Mouse (Mus musculus) layer of hippocampus, adult 18-20 months (tissue): Measurements from ENCODE around the gene Uchl5. TPM values are rescaled to one million over a fixed set of nuclear protein-coding genes. Genes with fewer than 3 reads are reported as not detected.
A peak's percentile ranks its signal among the peaks of the same experiment; 100 is the strongest.

ENCODE experiments used
- DNase-seq, 2 experiments: peaks; one replicate each; pipeline ENCODE4 v3.0.0; 2022; ENCODE audit warnings: low spot score in 2 of 2
- total RNA-seq, 2 experiments: library from RNA; stranded (reverse); gene quantifications; 2 replicates each; pipeline ENCODE4 v1.2.3; 2021

Uchl5 gene
- total RNA-seq, 2 experiments from 2014 or later: 36.9 to 38.6 TPM

GRCm38 (mm10) chr1:143788584-143789227 is 11.6 kb downstream of the Uchl5 start:
- DNase-seq: no peak

- DNase-seq: peak in 1 of 2 experiments; percentile 80
Observed at GRCm38 (mm10) chr1:143803537-143803936, 26.5 kb downstream of the Uchl5 start.

GRCm38 (mm10) chr1:143809062-143809461 is 32.0 kb downstream of the Uchl5 start:
- DNase-seq: no peak

- DNase-seq: peak; percentile 44 to 82
Observed at GRCm38 (mm10) chr1:143813676-143814360, 36.7 kb downstream of the Uchl5 start.

GRCm38 (mm10) chr1:143820096-143820877 is 43.2 kb downstream of the Uchl5 start:
- no peak for DNase-seq

- no peak for DNase-seq
Observed at GRCm38 (mm10) chr1:143822677-143823076, 45.6 kb downstream of the Uchl5 start.

GRCm38 (mm10) chr1:143830713-143831112 is 53.6 kb downstream of the Uchl5 start:
- peak; percentile 3 to 35 for DNase-seq

GRCm38 (mm10) chr1:143836363-143837182 is 59.5 kb downstream of the Uchl5 start:
- no peak for DNase-seq

GRCm38 (mm10) chr1:143837681-143838080 is 60.6 kb downstream of the Uchl5 start:
- DNase-seq: no peak

GRCm38 (mm10) chr1:143838896-143839410 is 61.9 kb downstream of the Uchl5 start:
- no peak for DNase-seq

GRCm38 (mm10) chr1:143852329-143852728 is 75.3 kb downstream of the Uchl5 start:
- DNase-seq: no peak

- no peak for DNase-seq
Observed at GRCm38 (mm10) chr1:143852779-143853358, 75.8 kb downstream of the Uchl5 start.

GRCm38 (mm10) chr1:143853691-143854115 is 76.6 kb downstream of the Uchl5 start:
- DNase-seq: no peak

GRCm38 (mm10) chr1:143855706-143856105 is 78.6 kb downstream of the Uchl5 start:
- no peak for DNase-seq

Other genes with a start within 250 kb of the Uchl5 start
- 10 to 100 TPM; 18.4 to 21.1 TPM for gene B3galt2, start 136.6 kb upstream of the Uchl5 start, total RNA-seq
- gene Cdc73, start 74.4 kb upstream of the Uchl5 start, total RNA-seq: 10 to 100 TPM; 77.4 to 77.8 TPM
- gene Glrx2, start 60.9 kb upstream of the Uchl5 start, total RNA-seq: 100 to 1,000 TPM; 114 to 120 TPM
- 10 to 100 TPM; 29.2 to 29.9 TPM for gene Trove2, start 204 bp upstream of the Uchl5 start, total RNA-seq
- gene Rgs2, start 226.9 kb downstream of the Uchl5 start, total RNA-seq: 10 to 100 TPM; 44.3 to 45.6 TPM